Mouse (Mus musculus): ENCODE measurements around the gene Ubl3.

GRCm38 (mm10) chr5:148554701-148555100 is 2.1 kb upstream of the Ubl3 start:
- TF ChIP-seq EP300 (IDR thresholded peaks at IDR 0.05; ENCODE audit: insufficient read depth, low read depth, low read length) (no peak), CTCF (IDR thresholded peaks at IDR 0.05) (no peak), POLR2A (IDR thresholded peaks at IDR 0.05; ENCODE audit: insufficient read depth, low read depth, low read length) (no peak)

Data from heart, adult 2 months (tissue).